Mouse (Mus musculus) forebrain, embryonic 11.5 days (tissue): Measurements from ENCODE around the gene Fbxo31. TPM values are rescaled to one million over a fixed set of nuclear protein-coding genes. Genes with fewer than 3 reads are reported as not detected.

ENCODE experiments used
- ATAC-seq: fragments of 200-750 bp; cut with Nextera tagmentation; replicated peaks from 2 replicates; pipeline ENCODE4 v1.8.0; 2017; ENCODE audit warnings: moderate TSS enrichment; ENCODE audit not compliant: low FRiP score
- DNase-seq: peaks from one replicate; pipeline ENCODE4 v3.0.0-alpha.2; 2017; ENCODE audit warnings: low spot score
- H3K27ac ChIP-seq: fragments of 300-500 bp; sonication (generic); 2 replicates; pipeline ENCODE4 v1.5.1; 2014; ENCODE audit warnings: low read depth, low read length
- H3K27me3 ChIP-seq: fragments of 300-500 bp; sonication (generic); 2 replicates; pipeline ENCODE4 v1.6.1; 2014; ENCODE audit warnings: mild to moderate bottlenecking, low read length, mixed read lengths; ENCODE audit not compliant: control insufficient read depth, insufficient read depth
- H3K36me3 ChIP-seq: fragments of 300-500 bp; sonication (generic); 2 replicates; pipeline ENCODE4 v1.6.1; 2014; ENCODE audit warnings: mild to moderate bottlenecking, low read length, moderate library complexity, mixed read lengths; ENCODE audit not compliant: control insufficient read depth, insufficient read depth
- H3K4me1 ChIP-seq: fragments of 300-500 bp; sonication (generic); replicated peaks from 2 replicates; pipeline ENCODE4 v1.6.1; 2014; ENCODE audit warnings: low read length, mixed read lengths; ENCODE audit not compliant: control insufficient read depth, insufficient read depth
- H3K4me2 ChIP-seq: fragments of 300-500 bp; sonication (generic); 2 replicates; pipeline ENCODE4 v1.6.1; 2014; ENCODE audit warnings: low read depth, mild to moderate bottlenecking, low read length, moderate library complexity, mixed read lengths; ENCODE audit not compliant: severe bottlenecking
- H3K4me3 ChIP-seq: fragments of 300-500 bp; sonication (generic); 2 replicates; pipeline ENCODE4 v1.5.1; 2014; ENCODE audit warnings: low read depth, low read length
- H3K9ac ChIP-seq: fragments of 300-500 bp; sonication (generic); 2 replicates; pipeline ENCODE4 v1.6.1; 2014; ENCODE audit warnings: low read length
- H3K9me3 ChIP-seq: fragments of 300-500 bp; sonication (generic); 2 replicates; pipeline ENCODE4 v1.6.1; 2016; ENCODE audit warnings: low read length, mixed read lengths; ENCODE audit not compliant: control insufficient read depth
- WGBS: fragments of 180-500 bp; shearing (Covaris S2); extraction: QIAGEN DNeasy Blood & Tissue Kit; methylation state at CpG from one replicate; pipeline ENCODE4 v1.1.7; 2014; 5-methylcytosine and 5-hydroxymethylcytosine counted together
- polyA plus RNA-seq: library from polyadenylated mRNA; unstranded; fragments of >200 nt; fragmentation: Nextera tagmentation; extraction: Ambion mirVana; gene quantifications from 2 replicates; pipeline ENCODE4 v1.2.1, GENCODE M21; 2014

The Fbxo31 gene
- polyA plus RNA-seq, 1 experiment from 2014 or later, result 17.2 TPM

- no peak overlapping the region for H3K4me2 ChIP-seq
- H3K27me3 ChIP-seq, result no peaks in the 10 kb centered on the region
- no peak overlapping the region for H3K4me3 ChIP-seq
- no peak overlapping the region for H3K9ac ChIP-seq
- H3K36me3 ChIP-seq, result no peaks in the 10 kb centered on the region; the same call in 1 of the 2 replicates
- 82% methylated on average over 6 of the region's 6 CpGs for WGBS
- no peak overlapping the region for H3K27ac ChIP-seq
- ATAC-seq (no peak), DNase-seq (no peak)
- no peaks in the 10 kb centered on the region for H3K9me3 ChIP-seq
- no peaks in the 10 kb centered on the region for H3K4me1 ChIP-seq
Measured at GRCm38 (mm10) chr8:121563701-121564100, 14.9 kb downstream of the Fbxo31 start.

GRCm38 (mm10) chr8:121562941-121563351 is 15.7 kb downstream of the Fbxo31 start:
- Histone ChIP-seq H3K9ac (no peak overlapping the region), H3K9me3 (no peaks in the 10 kb centered on the region), H3K4me3 (no peak overlapping the region), H3K27me3 (no peaks in the 10 kb centered on the region), H3K4me2 (no peak overlapping the region), H3K27ac (no peak overlapping the region), H3K36me3 (no peaks in the 10 kb centered on the region; the same call in 1 of the 2 replicates), H3K4me1 (no peaks in the 10 kb centered on the region)
- ATAC-seq, result no peak
- no peak for DNase-seq
- 83% methylated on average over 9 of the region's 9 CpGs for WGBS

GRCm38 (mm10) chr8:121561636-121562345 is 16.8 kb downstream of the Fbxo31 start:
- H3K36me3 ChIP-seq, result no peaks in the 10 kb centered on the region; the same call in 1 of the 2 replicates
- H3K27ac ChIP-seq, result no peak overlapping the region
- no peaks in the 10 kb centered on the region for H3K4me1 ChIP-seq
- no peak overlapping the region for H3K4me2 ChIP-seq
- H3K27me3 ChIP-seq, result no peaks in the 10 kb centered on the region
- H3K9ac ChIP-seq, result no peak overlapping the region
- no peak overlapping the region for H3K4me3 ChIP-seq
- ATAC-seq (no peak), DNase-seq (no peak)
- H3K9me3 ChIP-seq, result no peaks in the 10 kb centered on the region
- WGBS, result 90% methylated on average over 16 of the region's 16 CpGs

GRCm38 (mm10) chr8:121560432-121561100 is 18.0 kb downstream of the Fbxo31 start:
- WGBS, result 94% methylated on average over 7 of the region's 7 CpGs
- no peak overlapping the region for H3K9ac ChIP-seq
- H3K36me3 ChIP-seq, result no peaks in the 10 kb centered on the region; the same call in 1 of the 2 replicates
- DNase-seq, result no peak
- no peak overlapping the region for H3K4me3 ChIP-seq
- H3K4me1 ChIP-seq, result no peaks in the 10 kb centered on the region
- H3K27me3 ChIP-seq, result no peaks in the 10 kb centered on the region
- no peak for ATAC-seq
- H3K4me2 ChIP-seq, result no peak overlapping the region
- H3K9me3 ChIP-seq, result no peaks in the 10 kb centered on the region
- no peak overlapping the region for H3K27ac ChIP-seq

- Histone ChIP-seq H3K9ac (no peak overlapping the region), H3K4me1 (no peaks in the 10 kb centered on the region), H3K27me3 (no peaks in the 10 kb centered on the region), H3K27ac (no peak overlapping the region), H3K4me2 (no peak overlapping the region), H3K36me3 (no peaks in the 10 kb centered on the region; the same call in 1 of the 2 replicates), H3K4me3 (no peak overlapping the region), H3K9me3 (no peaks in the 10 kb centered on the region)
- WGBS, result 92% methylated on average over 12 of the region's 12 CpGs
- DNase-seq (no peak), ATAC-seq (no peak)
Measured at GRCm38 (mm10) chr8:121559801-121560200, 18.8 kb downstream of the Fbxo31 start.

GRCm38 (mm10) chr8:121558538-121558937 is 20.1 kb downstream of the Fbxo31 start:
- peaks cover 3% of the 10 kb centered on the region; the same call in 1 of the 2 replicates for H3K36me3 ChIP-seq
- no peak for DNase-seq
- H3K9me3 ChIP-seq, result no peaks in the 10 kb centered on the region
- ATAC-seq, result no peak
- no peak overlapping the region for H3K4me2 ChIP-seq
- no peak overlapping the region for H3K9ac ChIP-seq
- H3K4me1 ChIP-seq, result no peaks in the 10 kb centered on the region
- no peak overlapping the region for H3K4me3 ChIP-seq
- no peak overlapping the region for H3K27ac ChIP-seq
- WGBS, result 93% methylated on average over 16 of the region's 16 CpGs
- H3K27me3 ChIP-seq, result no peaks in the 10 kb centered on the region

GRCm38 (mm10) chr8:121557746-121558145 is 20.9 kb downstream of the Fbxo31 start:
- no peak for DNase-seq
- ATAC-seq, result no peak
- WGBS, result 93% methylated on average over 11 of the region's 11 CpGs
- no peaks in the 10 kb centered on the region for H3K9me3 ChIP-seq
- peaks cover 5% of the 10 kb centered on the region; the same call in 1 of the 2 replicates for H3K36me3 ChIP-seq
- no peaks in the 10 kb centered on the region for H3K4me1 ChIP-seq
- H3K4me2 ChIP-seq, result no peak overlapping the region
- no peak overlapping the region for H3K4me3 ChIP-seq
- no peak overlapping the region for H3K27ac ChIP-seq
- H3K9ac ChIP-seq, result no peak overlapping the region
- H3K27me3 ChIP-seq, result no peaks in the 10 kb centered on the region

- Histone ChIP-seq H3K27me3 (no peaks in the 10 kb centered on the region), H3K4me3 (no peak overlapping the region), H3K4me2 (no peak overlapping the region), H3K36me3 (peaks cover 5% of the 10 kb centered on the region; the same call in 1 of the 2 replicates), H3K4me1 (no peaks in the 10 kb centered on the region), H3K9ac (no peak overlapping the region), H3K27ac (no peak overlapping the region), H3K9me3 (no peaks in the 10 kb centered on the region)
- DNase-seq, result no peak
- no peak for ATAC-seq
- WGBS, result 94% methylated on average over 32 of the region's 32 CpGs
Measured at GRCm38 (mm10) chr8:121553831-121554475, 24.7 kb downstream of the Fbxo31 start.
